Mouse (Mus musculus): ENCODE measurements around the gene Pym1. TPM values are rescaled to one million over a fixed set of nuclear protein-coding genes. Genes with fewer than 3 reads are reported as not detected.

Gene Pym1
- polyA plus RNA-seq, 1 experiment from 2014 or later = 51.2 TPM

DNA sequence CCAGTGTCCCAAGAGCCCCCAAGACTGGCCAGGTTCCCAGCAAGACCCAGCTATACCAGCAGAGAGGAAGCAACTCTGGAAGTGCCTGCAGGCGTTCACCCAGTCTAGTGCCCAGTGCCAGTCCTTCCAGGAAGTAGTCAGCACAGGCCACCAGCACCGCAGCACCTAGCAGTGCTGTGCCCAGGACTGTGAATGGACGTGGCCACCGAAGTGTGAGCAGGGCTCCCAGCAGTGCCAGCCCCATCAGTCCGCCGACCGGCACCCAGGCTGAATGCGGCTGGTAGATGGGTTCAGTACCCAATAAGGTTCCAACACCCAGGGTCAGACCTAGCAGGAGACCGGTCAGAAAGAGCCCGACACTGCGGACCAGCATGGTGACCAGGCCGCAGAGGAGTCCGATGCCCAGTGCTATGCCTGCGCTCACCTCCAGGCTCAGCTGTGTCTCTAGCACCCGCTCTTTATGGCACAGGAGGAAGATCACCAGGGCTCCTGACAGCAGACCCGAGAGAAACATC is 54.3 kb downstream of the Pym1 start:
- Histone ChIP-seq H3K36me3 (replicated peaks) (peaks cover 28% of the 10 kb centered on the region), H3K4me3 (replicated peaks) (no peak overlapping the region), H3K27me3 (no peaks in the 10 kb centered on the region), H3K4me1 (peaks cover 29% of the 10 kb centered on the region), H3K4me2 (no peak overlapping the region), H3K9ac (no peak overlapping the region), H3K9me3 (no peaks in the 10 kb centered on the region), H3K27ac (no peak overlapping the region)
- no peak for ATAC-seq (ENCODE audit: low FRiP score)
- 89% methylated on average over 16 of the region's 16 CpGs for WGBS

DNA sequence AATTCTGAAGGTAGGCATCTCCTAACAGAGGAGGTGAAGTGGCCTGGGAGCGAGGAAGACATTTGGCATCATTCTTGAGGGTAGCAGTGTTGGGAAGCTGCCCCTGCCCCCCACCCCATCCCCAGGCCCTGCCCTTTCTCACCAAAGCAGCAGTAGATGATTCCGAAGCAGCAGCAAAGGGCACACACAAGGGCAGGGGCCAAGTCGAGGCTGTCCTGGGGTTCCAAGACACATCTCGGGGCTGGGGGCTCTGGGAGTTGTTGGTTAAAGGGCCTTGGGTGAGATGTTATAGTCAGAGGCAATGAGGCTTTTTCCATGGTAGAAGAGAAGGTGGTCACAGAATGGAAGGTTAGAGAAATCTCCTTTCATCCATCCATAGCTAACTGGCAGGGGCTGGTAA is 55.3 kb downstream of the Pym1 start:
- Histone ChIP-seq H3K4me3 (replicated peaks) (peak overlapping the region; percentile 69), H3K36me3 (replicated peaks) (peaks cover 37% of the 10 kb centered on the region), H3K27me3 (no peaks in the 10 kb centered on the region), H3K27ac (no peak overlapping the region), H3K9me3 (no peaks in the 10 kb centered on the region), H3K4me2 (peak overlapping the region; percentile 70), H3K4me1 (peaks cover 38% of the 10 kb centered on the region), H3K9ac (peak overlapping the region; percentile 74)
- 50% methylated on average over 4 of the region's 4 CpGs for WGBS
- ATAC-seq (ENCODE audit: low FRiP score) = no peak

DNA sequence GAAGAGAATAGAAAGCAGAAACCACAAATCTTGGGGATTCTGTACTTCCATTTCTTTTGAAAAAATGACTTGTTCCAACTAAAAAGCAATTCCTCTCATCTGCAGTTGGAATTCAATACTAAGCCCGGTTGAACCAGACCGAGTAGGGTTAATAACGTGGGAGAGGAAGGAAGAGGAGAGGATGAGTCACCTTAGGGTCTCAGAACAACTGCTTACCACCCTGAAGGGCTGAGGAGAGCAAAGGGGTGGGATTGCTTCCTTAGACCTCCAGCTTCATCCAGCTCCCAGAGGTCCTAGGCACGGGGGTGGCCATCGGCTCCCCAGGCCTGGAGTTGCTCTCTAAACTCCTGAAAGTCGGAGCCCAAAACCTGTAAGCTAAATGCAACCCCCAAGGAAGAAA is 55.7 kb downstream of the Pym1 start:
- Histone ChIP-seq H3K36me3 (replicated peaks) (peaks cover 41% of the 10 kb centered on the region), H3K4me2 (peak overlapping the region; percentile 70), H3K4me1 (peaks cover 42% of the 10 kb centered on the region), H3K27ac (peak overlapping the region; percentile 97), H3K4me3 (replicated peaks) (peak overlapping the region; percentile 69), H3K27me3 (no peaks in the 10 kb centered on the region), H3K9ac (peak overlapping the region; percentile 74), H3K9me3 (no peaks in the 10 kb centered on the region)
- ATAC-seq (ENCODE audit: low FRiP score) = no peak
- WGBS = 15% methylated on average over 6 of the region's 6 CpGs

DNA sequence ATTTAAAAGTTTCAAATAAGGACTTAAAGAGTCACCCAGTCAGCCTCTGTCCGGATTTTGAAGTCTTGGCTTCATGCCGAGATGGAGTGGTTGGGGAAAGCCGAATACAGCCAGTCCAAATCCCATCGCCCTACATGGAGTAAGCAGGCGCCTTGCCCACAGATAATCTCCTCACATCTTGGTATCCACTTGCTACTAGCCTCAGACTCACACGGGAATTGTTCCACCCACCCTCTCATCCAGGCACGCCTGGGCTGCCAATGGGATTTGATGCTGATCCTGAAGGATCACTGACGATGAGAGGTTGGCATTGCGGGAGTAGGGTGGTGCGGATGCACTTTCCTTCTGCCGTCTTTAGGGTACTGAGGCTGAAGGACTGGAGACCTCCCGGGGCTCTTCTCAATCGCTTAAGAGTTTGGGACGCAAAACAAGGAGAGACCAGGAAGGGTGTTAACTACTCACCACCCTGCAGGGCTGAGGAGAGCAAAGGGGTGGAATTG is 56.1 kb downstream of the Pym1 start, which contains the start of gene Dnajc14:
Gene Dnajc14, plus strand, starts transcription at position 292 of the 500 bp plus-strand sequence.
- H3K9me3 ChIP-seq = no peaks in the 10 kb centered on the region
- under 1% methylated on average over 14 of the region's 14 CpGs for WGBS
- peaks cover 46% of the 10 kb centered on the region for H3K36me3 ChIP-seq (replicated peaks)
- peaks cover 46% of the 10 kb centered on the region for H3K4me1 ChIP-seq
- peak within 1 kb of the TSS; percentile 74 for H3K9ac ChIP-seq
- peak within 1 kb of the TSS; percentile 97 for H3K27ac ChIP-seq
- peak within 1 kb of the TSS; percentile 69 for H3K4me3 ChIP-seq (replicated peaks)
- H3K27me3 ChIP-seq = no peaks in the 10 kb centered on the region
- ATAC-seq (ENCODE audit: low FRiP score) = peak; percentile 37
- peak within 1 kb of the TSS; percentile 70 for H3K4me2 ChIP-seq

DNA sequence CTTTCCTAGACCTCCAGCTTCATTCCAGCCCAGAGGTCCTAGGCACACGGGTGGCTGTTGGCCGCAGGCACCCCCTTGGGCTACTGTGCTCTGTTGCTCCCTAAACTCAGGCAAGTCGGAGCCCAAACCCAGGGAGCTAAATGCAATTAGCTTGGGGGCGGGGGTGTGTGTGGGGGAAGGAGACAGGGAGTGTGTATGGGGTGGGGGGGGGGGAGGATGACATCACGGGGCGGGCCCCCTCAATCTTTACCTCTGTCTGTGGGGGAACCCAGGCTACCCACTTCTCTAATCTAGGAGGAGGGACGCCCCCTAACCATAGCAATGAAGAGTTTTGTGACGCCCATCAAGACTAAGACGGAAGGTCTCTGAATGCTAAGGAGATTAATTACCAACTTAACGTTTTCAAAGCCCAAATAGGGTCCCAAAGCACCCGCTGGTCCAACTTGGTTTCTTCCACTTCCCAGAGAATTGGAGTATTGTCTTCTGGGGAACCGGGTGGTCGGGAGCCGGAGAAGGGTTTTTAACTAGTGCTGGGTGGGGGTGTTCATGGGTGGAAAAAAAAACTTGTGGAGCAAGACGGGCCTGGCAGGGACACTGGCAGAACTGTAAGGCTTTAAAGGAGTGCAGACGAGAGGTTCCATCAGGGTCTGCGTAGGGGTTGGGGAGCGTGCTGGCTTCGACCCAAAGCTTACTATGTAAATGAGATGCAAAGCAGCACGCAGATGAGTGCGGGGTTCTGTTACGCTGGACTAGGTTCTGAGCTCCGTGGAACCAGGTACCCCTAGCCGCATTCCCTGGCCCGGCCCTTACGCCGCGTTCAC is 56.8 kb downstream of the Pym1 start, which contains the start of gene Tmem198b:
Gene Tmem198b, minus strand, starts transcription at position 100 of the 821 bp plus-strand sequence.
- ATAC-seq (ENCODE audit: low FRiP score) = peak; percentile 75
- H3K4me2 ChIP-seq = peak within 1 kb of the TSS; percentile 70
- peaks cover 47% of the 10 kb centered on the region for H3K36me3 ChIP-seq (replicated peaks)
- H3K4me3 ChIP-seq (replicated peaks) = peak within 1 kb of the TSS; percentile 69
- H3K4me1 ChIP-seq = peaks cover 53% of the 10 kb centered on the region
- peak within 1 kb of the TSS; percentile 97 for H3K27ac ChIP-seq
- no peaks in the 10 kb centered on the region for H3K9me3 ChIP-seq
- H3K27me3 ChIP-seq = no peaks in the 10 kb centered on the region
- WGBS = 1% methylated on average over 28 of the region's 28 CpGs
- peak within 1 kb of the TSS; percentile 74 for H3K9ac ChIP-seq

DNA sequence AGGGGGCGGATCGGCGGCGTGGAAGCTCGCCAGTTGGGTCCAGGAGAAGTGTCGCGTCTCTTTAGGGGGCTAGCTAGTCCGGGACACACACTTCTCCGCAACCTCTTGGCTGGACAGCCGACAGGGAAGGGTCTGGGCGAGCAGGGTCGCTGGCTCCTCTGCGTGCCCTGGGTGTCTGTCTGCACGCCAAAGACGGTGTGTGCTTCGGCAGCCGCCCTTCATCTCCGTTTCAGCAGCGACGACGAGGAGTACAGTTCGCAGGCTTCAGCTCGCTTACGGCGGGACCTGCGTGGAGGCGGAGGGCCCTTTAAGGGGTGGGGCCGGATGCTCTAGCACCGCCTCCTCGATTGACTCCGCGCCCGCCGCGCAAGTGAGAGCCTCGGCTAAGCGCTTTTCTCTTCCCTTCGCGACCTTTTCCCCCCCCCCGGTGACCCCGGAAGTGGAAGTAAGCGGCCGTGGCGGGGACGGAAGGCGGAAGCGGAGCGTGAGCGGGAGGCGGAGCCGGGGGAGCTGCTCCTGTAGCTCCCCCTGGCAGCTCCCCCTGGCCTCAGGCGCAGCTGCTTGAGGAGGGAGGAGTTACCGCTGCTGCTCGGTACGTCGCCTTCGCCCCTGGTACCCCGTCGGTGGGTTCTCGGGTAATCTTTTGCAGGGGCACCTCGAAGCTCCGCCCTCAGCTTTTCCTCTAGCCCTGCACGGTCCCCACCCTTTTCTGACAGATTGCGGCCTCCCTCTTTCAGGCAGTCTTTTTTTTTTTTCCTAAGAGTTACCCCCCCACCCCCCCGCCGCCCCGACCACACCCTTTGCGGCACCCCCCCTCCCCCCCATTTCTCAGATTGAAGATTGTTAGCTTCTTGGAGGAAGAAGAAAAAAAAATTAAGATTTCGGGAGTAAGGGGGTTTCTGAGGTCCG is 57.7 kb downstream of the Pym1 start:
- WGBS = under 1% methylated on average over 68 of the region's 70 CpGs
- H3K4me1 ChIP-seq = peaks cover 56% of the 10 kb centered on the region
- peak overlapping the region; percentile 97 for H3K27ac ChIP-seq
- H3K4me3 ChIP-seq (replicated peaks) = peak overlapping the region; percentile 69
- H3K4me2 ChIP-seq = peak overlapping the region; percentile 70
- H3K27me3 ChIP-seq = no peaks in the 10 kb centered on the region
- no peaks in the 10 kb centered on the region for H3K9me3 ChIP-seq
- H3K9ac ChIP-seq = peak overlapping the region; percentile 74
- H3K36me3 ChIP-seq (replicated peaks) = peaks cover 43% of the 10 kb centered on the region
- ATAC-seq (ENCODE audit: low FRiP score) = peak; percentile 91

DNA sequence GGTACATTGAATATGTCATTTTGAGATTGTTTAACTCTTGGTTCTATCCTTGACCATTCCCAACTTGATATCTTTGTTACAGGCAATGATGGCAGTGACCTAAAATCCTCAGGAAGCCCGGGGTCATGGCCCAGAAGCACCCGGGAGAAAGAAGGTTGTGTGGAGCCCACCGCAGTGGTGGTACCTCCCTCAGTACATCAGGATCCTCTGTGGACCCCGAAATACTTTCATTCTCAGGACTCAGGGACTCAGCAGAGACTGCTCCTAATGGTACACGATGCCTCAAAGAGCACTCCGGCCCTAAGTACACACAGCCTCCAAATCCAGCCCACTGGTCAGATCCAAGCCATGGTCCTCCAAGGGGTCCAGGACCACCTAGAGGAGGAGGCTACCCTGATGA is 58.4 kb downstream of the Pym1 start:
- Histone ChIP-seq H3K4me3 (replicated peaks) (peak overlapping the region; percentile 69), H3K9me3 (no peaks in the 10 kb centered on the region), H3K27ac (peak overlapping the region; percentile 97), H3K36me3 (replicated peaks) (peaks cover 36% of the 10 kb centered on the region), H3K27me3 (no peaks in the 10 kb centered on the region), H3K4me1 (peaks cover 56% of the 10 kb centered on the region), H3K4me2 (peak overlapping the region; percentile 70), H3K9ac (peak overlapping the region; percentile 74)
- 70% methylated on average over 6 of the region's 6 CpGs for WGBS
- ATAC-seq (ENCODE audit: low FRiP score) = no peak

DNA sequence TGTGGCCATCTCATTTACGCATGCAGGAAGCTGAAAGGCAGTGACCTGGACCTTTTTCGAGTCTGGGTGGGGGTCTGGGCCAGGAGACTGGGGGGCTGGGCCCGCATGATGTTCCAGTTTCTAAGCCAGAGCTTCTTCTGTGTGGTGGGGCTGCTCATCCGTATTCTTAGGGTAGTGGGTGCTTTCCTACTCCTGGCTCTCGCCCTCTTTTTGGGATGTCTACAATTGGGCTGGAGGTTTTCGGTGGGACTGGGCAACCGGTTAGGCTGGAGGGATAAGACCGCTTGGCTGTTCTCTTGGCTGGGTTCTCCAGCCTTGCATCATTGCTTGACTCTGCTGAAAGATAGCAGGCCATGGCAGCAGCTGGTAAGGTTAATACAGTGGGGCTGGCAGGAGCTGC is 59.3 kb downstream of the Pym1 start:
- Histone ChIP-seq H3K9me3 (no peaks in the 10 kb centered on the region), H3K27ac (no peak overlapping the region), H3K36me3 (replicated peaks) (peaks cover 26% of the 10 kb centered on the region), H3K9ac (peak overlapping the region; percentile 74), H3K27me3 (no peaks in the 10 kb centered on the region), H3K4me3 (replicated peaks) (peak overlapping the region; percentile 69), H3K4me2 (peak overlapping the region; percentile 70), H3K4me1 (peaks cover 56% of the 10 kb centered on the region)
- WGBS = 94% methylated on average over 8 of the region's 8 CpGs
- no peak for ATAC-seq (ENCODE audit: low FRiP score)

Other genes starting within 250 kb of the Pym1 start
- 2.4 and 2.7 TPM in 2 replicates for gene Myl6b, start 249.2 kb upstream of the Pym1 start, polyA plus RNA-seq (2016; fragmentation: Nextera tagmentation; extraction: Ambion mirVana)
- 11.2 and 13.8 TPM in 2 replicates for gene Esyt1, start 222.0 kb upstream of the Pym1 start, polyA plus RNA-seq (2016; fragmentation: Nextera tagmentation; extraction: Ambion mirVana)
- gene Zc3h10, start 200.1 kb upstream of the Pym1 start, polyA plus RNA-seq (2016; fragmentation: Nextera tagmentation; extraction: Ambion mirVana) = 19.9 and 20.5 TPM in 2 replicates
- 2,598 and 2,922 TPM in 2 replicates for gene Rpl41, start 198.6 kb upstream of the Pym1 start, polyA plus RNA-seq (2016; fragmentation: Nextera tagmentation; extraction: Ambion mirVana)
- 196 and 203 TPM in 2 replicates for gene Pa2g4, start 181.9 kb upstream of the Pym1 start, polyA plus RNA-seq (2016; fragmentation: Nextera tagmentation; extraction: Ambion mirVana)
- 2.0 TPM in 2 replicates for gene Erbb3, start 158.2 kb upstream of the Pym1 start, polyA plus RNA-seq (2016; fragmentation: Nextera tagmentation; extraction: Ambion mirVana)
- gene Rps26, start 121.1 kb upstream of the Pym1 start, polyA plus RNA-seq (2016; fragmentation: Nextera tagmentation; extraction: Ambion mirVana) = 484 and 501 TPM in 2 replicates
- gene Ikzf4, start 101.9 kb upstream of the Pym1 start, polyA plus RNA-seq (2016; fragmentation: Nextera tagmentation; extraction: Ambion mirVana) = 6.8 and 7.7 TPM in 2 replicates
- 10.4 and 10.7 TPM in 2 replicates for gene Suox, start 73.8 kb upstream of the Pym1 start, polyA plus RNA-seq (2016; fragmentation: Nextera tagmentation; extraction: Ambion mirVana)
- gene Rab5b, start 51.6 kb upstream of the Pym1 start, polyA plus RNA-seq (2016; fragmentation: Nextera tagmentation; extraction: Ambion mirVana) = 90.9 and 98.8 TPM in 2 replicates
- 0.88 and 4.4 TPM in 2 replicates for gene Pmel, start 43.7 kb upstream of the Pym1 start, polyA plus RNA-seq (2016; fragmentation: Nextera tagmentation; extraction: Ambion mirVana)
- 95.2 and 104 TPM in 2 replicates for gene Cdk2, start 42.9 kb upstream of the Pym1 start, polyA plus RNA-seq (2016; fragmentation: Nextera tagmentation; extraction: Ambion mirVana)
- gene Dgka, start 3.0 kb upstream of the Pym1 start, polyA plus RNA-seq (2016; fragmentation: Nextera tagmentation; extraction: Ambion mirVana) = 3.9 and 4.2 TPM in 2 replicates
- gene Mmp19, start 43.0 kb downstream of the Pym1 start, polyA plus RNA-seq (2016; fragmentation: Nextera tagmentation; extraction: Ambion mirVana) = 0.40 and 0.60 TPM in 2 replicates
- 55.0 and 58.9 TPM in 2 replicates for gene Dnajc14, start 56.2 kb downstream of the Pym1 start, polyA plus RNA-seq (2016; fragmentation: Nextera tagmentation; extraction: Ambion mirVana)
- 18.4 and 21.3 TPM in 2 replicates for gene Tmem198b, start 56.5 kb downstream of the Pym1 start, polyA plus RNA-seq (2016; fragmentation: Nextera tagmentation; extraction: Ambion mirVana)
- gene Sarnp, start 69.4 kb downstream of the Pym1 start, polyA plus RNA-seq (2016; fragmentation: Nextera tagmentation; extraction: Ambion mirVana) = 251 and 256 TPM in 2 replicates
- 47.4 and 53.0 TPM in 2 replicates for gene Ormdl2, start 73.8 kb downstream of the Pym1 start, polyA plus RNA-seq (2016; fragmentation: Nextera tagmentation; extraction: Ambion mirVana)
- gene Gdf11, start 143.8 kb downstream of the Pym1 start, polyA plus RNA-seq (2016; fragmentation: Nextera tagmentation; extraction: Ambion mirVana) = 9.3 and 9.6 TPM in 2 replicates
- 129 and 160 TPM in 2 replicates for gene Cd63, start 153.1 kb downstream of the Pym1 start, polyA plus RNA-seq (2016; fragmentation: Nextera tagmentation; extraction: Ambion mirVana)
- 11.3 and 13.3 TPM in 2 replicates for gene Rdh5, start 175.0 kb downstream of the Pym1 start, polyA plus RNA-seq (2016; fragmentation: Nextera tagmentation; extraction: Ambion mirVana)
- gene Bloc1s1, start 176.1 kb downstream of the Pym1 start, polyA plus RNA-seq (2016; fragmentation: Nextera tagmentation; extraction: Ambion mirVana) = 183 and 188 TPM in 2 replicates
- gene Itga7, start 185.9 kb downstream of the Pym1 start, polyA plus RNA-seq (2016; fragmentation: Nextera tagmentation; extraction: Ambion mirVana) = 0.46 and 0.73 TPM in 2 replicates
- gene Mettl7b, start 213.1 kb downstream of the Pym1 start, polyA plus RNA-seq (2016; fragmentation: Nextera tagmentation; extraction: Ambion mirVana) = not detected in 2 replicates
- gene Olfr9, start 241.5 kb downstream of the Pym1 start, polyA plus RNA-seq (2016; fragmentation: Nextera tagmentation; extraction: Ambion mirVana) = not detected in 2 replicates

All from forebrain, embryonic 12.5 days (tissue).